Mouse (Mus musculus): ENCODE measurements at regions not wholly inside any gene's neighbourhood (a gene's known extent, or its start where the extent isn't known, plus 50 kb on each side); places are given as distances from the start of the nearest gene placed in this dataset.

- in situ Hi-C loops (cut with MboI, MseI), result loop anchor here in 1 of 2 experiments (25.0 kb wide), 1 partner anchor 784 kb away; no protein-coding TSS in a partner anchor
These were observed 120.0 kb upstream of the Erbb4 start for GRCm38 (mm10) chr1:69227864-69228263.

GRCm38 (mm10) chr1:69212896-69213500, 105.1 kb upstream of the Erbb4 start:
- in situ Hi-C loops (cut with MboI, MseI), result no loop called here

- in situ Hi-C loops (cut with MboI, MseI), result no loop called here
These were observed 94.9 kb upstream of the Erbb4 start for GRCm38 (mm10) chr1:69202745-69203144.

DNA sequence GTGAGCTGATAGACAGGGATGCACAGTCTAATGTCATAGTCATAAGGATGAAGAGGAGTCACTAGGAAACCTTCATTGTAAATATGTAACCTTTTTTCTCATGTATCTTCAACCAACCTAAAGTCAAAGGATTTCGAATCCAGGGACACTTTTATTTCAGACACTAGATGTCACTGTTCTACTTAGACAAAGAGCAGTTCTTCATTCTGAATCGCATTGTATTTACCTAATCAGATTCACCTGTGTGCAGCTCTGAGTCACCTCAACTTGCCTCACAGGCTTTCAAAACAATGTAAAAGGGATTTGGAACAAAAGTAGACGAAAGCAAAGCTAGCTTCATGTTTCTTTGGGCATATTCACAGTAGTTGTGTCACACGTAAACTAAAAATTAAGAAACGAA, 57.3 kb upstream of the Erbb4 start:
- in situ Hi-C loops (cut with MboI, MseI), result no loop called here

Data from T-helper 17 cell (primary cell).